Mouse (Mus musculus) heart, postnatal 4 days (tissue): ENCODE measurements at regions not wholly inside any gene's neighbourhood (a gene's known extent, or its start where the extent isn't known, plus 50 kb on each side); places are given as distances from the start of the nearest gene placed in this dataset.
A peak's percentile ranks its signal among the peaks of the same experiment; 100 is the strongest.

Source experiments
- DNase-seq: peaks from one replicate; pipeline ENCODE4 v3.0.0; 2021

DNA sequence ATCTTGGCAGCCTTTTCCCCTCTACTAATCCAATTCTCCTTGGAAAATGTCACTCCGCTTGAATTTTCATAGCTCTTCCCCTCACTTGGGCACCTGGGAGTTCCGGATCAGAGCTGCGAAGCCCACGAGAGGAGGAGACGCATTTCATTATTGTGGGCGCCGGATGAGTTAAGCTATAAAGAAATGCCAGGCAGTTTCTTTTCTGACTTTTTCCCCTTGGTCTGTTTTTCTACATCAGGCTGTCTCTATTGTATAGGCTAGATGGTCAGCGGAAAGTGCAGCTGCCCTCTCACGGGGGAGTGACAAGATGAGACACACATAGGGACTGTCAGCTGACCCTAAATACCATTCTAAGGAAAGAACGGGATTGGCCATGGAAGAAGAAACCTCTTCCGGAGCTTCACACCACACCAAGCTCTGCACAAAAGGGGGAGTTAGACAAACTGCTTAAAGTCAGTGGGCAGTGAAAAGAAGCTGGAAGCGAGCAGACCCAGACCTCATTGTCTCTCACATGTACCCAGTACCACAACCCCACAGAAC lies 369.3 kb upstream of the Trib2 start:
- no peak for DNase-seq

- peak; percentile 76 for DNase-seq
These were observed 368.8 kb upstream of the Trib2 start for GRCm38 (mm10) chr12:16185431-16185923.

DNA sequence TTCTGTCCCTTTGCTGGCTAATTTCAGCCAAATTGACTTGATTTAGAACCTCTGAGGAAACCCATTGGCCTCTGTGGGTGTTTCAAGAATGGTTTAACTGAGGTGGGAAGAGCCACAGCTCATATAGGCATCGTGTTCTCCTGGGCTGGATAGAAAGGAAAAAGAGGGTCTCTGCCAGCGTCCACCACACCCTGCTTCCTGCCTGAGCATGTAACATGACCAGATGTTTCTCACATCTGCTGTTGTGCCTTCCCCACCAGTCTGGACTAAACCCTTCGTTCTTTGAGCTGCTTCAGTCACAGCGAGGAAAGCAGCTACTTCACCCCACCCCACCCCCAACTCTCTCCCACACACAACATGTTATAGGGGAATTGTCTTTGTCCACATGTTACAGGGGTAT lies 366.3 kb upstream of the Trib2 start:
- no peak for DNase-seq

- no peak for DNase-seq
These were observed 364.9 kb upstream of the Trib2 start for GRCm38 (mm10) chr12:16181599-16181998.

DNA sequence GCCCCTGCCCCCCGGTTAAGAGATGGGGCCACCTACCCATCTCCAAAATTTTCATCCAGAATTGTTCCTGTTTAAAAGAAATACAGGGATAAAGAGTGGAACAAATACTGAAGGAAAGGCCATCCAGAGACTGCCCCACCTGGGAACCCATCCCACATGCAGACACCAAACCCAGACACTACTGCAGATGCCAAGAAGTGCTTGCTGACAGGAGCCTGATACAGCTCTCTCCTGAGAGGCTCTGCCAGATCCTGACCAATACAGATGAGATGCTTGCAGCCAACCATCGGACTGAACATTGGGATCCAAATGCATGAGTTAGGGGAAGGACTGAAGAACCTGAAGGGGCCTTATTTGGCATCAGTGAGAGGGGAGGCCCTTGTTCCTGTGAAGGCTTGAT lies 363.2 kb upstream of the Trib2 start:
- no peak for DNase-seq

DNA sequence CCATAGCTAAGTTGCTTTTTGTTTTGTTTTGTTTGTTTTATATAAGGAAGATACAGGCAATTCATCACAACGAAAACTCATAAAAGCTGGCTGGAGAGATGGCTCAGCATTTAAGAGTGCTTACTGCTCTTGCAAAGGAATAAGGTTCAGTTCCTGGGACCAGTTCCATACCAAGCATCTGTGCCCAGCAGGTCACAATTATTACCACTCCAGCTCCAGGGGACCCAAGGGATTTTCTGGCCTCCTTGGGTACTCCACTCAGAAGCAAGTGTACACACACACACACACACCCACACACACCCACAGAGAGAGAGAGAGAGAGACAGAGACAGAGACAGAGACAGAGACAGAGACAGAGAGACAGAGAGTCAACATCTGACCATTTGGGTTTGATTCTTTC lies 359.6 kb upstream of the Trib2 start:
- no peak for DNase-seq

DNA sequence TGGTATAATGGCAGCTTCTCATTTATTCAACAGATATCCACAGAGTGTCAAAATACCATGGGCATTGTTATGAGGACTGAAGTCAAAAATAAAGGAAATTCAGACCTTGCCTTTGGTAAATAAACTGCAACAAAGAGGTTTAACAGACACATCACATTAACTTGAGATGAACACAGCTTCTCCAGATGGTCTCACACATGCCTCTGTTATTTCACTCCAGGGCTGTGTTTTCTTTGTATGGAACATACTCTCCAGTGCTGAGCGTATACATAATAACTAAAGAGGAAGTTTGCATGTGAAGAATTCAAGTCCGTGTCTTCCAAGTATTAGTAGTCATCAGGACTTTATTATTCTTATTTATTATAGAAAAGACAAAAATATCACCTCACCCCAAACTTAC lies 355.5 kb upstream of the Trib2 start:
- no peak for DNase-seq

DNA sequence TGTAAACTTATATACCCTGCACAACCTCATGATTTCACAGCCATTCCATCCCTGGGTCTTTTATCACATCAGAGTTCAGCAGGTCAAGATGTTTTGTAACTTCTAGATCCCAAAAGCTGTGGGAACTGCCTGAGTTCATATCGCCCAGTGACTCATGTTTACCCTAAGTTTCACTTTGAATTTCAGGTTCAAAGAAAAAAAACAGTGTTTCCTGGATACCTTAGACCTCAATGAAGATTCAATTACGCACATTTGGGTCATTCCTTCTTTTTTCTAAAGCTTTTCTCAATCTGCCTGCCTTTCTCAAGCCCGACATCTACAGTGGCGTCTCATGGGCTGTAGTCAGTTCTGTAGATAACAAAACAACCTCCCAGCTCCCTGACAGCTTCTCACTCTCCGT lies 354.9 kb upstream of the Trib2 start:
- no peak for DNase-seq

GRCm38 (mm10) chr12:16169781-16170535 lies 353.2 kb upstream of the Trib2 start:
- DNase-seq: no peak

DNA sequence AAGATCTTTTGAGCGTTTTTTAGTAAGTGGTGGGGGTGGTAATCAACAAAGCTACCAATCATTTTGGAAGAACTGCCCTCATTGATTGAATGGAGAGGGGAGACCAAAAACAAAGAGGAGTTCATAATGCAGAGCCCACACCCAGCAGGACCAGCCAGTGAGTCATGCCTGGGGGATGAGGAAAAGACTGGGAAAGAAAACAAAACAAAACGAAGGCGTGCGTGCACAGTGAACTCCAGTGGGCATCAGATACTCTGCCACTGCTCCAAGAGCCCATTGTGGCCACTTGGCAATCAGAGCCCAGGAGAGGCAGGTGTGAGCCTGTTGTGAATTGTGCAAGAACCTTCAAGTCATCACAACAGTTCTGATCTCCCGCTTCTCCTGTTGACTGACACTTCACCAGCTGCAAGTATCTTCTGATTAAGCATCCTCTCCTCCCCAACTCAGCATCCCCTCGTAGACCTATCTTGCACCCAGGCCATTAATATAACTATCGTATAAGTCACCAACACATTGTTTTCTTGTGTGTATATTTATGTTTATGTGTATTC lies 351.1 kb upstream of the Trib2 start:
- no peak for DNase-seq

- DNase-seq: no peak
These were observed 348.4 kb upstream of the Trib2 start for GRCm38 (mm10) chr12:16165126-16165525.

GRCm38 (mm10) chr12:16161947-16162346 lies 345.2 kb upstream of the Trib2 start:
- DNase-seq: no peak

DNA sequence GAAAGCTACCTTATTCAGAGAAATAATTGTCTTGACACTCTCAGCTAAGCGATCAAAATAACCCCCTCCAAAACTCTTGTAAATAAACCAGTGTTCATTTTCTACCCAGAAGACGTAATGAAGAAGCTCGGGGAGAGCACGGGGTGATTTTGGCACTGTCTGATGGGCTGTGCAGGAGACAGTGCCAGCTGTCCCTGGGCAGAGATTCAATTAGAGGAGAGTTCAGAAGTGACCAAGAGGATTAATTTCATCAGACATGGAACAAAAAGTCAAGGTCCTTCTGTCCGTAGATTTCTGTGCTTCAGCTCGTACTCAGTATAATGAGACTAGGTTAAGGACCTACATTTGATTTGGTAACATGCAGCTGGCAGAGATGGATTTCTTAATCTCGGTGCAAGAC lies 341.2 kb upstream of the Trib2 start:
- peak; percentile 66 for DNase-seq

GRCm38 (mm10) chr12:16155791-16156558 lies 339.3 kb upstream of the Trib2 start:
- no peak for DNase-seq

GRCm38 (mm10) chr12:16154256-16154655 lies 337.5 kb upstream of the Trib2 start:
- DNase-seq: no peak

- DNase-seq: no peak
These were observed 335.4 kb upstream of the Trib2 start for GRCm38 (mm10) chr12:16152108-16152507.

- no peak for DNase-seq
These were observed 334.5 kb upstream of the Trib2 start for GRCm38 (mm10) chr12:16151170-16151702.

- no peak for DNase-seq
These were observed 330.2 kb upstream of the Trib2 start for GRCm38 (mm10) chr12:16146919-16147318.

- DNase-seq: peak; percentile 21
These were observed 328.9 kb upstream of the Trib2 start for GRCm38 (mm10) chr12:16145621-16146020.

- no peak for DNase-seq
These were observed 324.5 kb upstream of the Trib2 start for GRCm38 (mm10) chr12:16141193-16141592.

- DNase-seq: no peak
These were observed 323.9 kb upstream of the Trib2 start for GRCm38 (mm10) chr12:16140511-16141110.

GRCm38 (mm10) chr12:16139152-16139551 lies 322.4 kb upstream of the Trib2 start:
- no peak for DNase-seq

- DNase-seq: no peak
These were observed 321.1 kb upstream of the Trib2 start for GRCm38 (mm10) chr12:16137801-16138200.
